In genomic region chr15:83715582-83716228, GRCm38 (mm10) we compare ENCODE assay signal across 24 mouse cellular contexts. TPM values are rescaled to one million over a fixed set of nuclear protein-coding genes. Genes with fewer than 3 reads are reported as not detected.
DNase-seq lines count a peak whose midpoint lies in the region; ATAC-seq and TF ChIP-seq lines count a peak whose summit lies in the region.
"Had no signal": no experiment of that assay in that cellular context is flagged by ENCODE, and none has a peak within 500 bp of the region (broad histone marks: within the 10 kb centered on the region; RNA-seq: fewer than 3 reads in every experiment).

No protein-coding gene starts in this region.

- no peak for TF ChIP-seq CTCF in brain, embryonic 14.5 days (IDR thresholded peaks at IDR 0.05; ENCODE audit: borderline replicate concordance, extremely low read depth, insufficient read depth, insufficient read length)

- no peak overlapping the region for H3K4me2 ChIP-seq in forebrain, embryonic 16.5 days (ENCODE audit: low read length)
- no peak overlapping the region for H3K4me2 ChIP-seq in embryonic facial prominence, embryonic 11.5 days (ENCODE audit: low read depth, low read length)
- H3K4me2 ChIP-seq in limb, embryonic 11.5 days (ENCODE audit: low read depth, severe bottlenecking): no peak overlapping the region
- H3K4me2 ChIP-seq: embryonic facial prominence, embryonic 13.5 days; embryonic facial prominence, embryonic 15.5 days; forebrain, embryonic 13.5 days; forebrain, embryonic 15.5 days had no signal

- no peak for ATAC-seq in forebrain, embryonic 16.5 days
- no peak for ATAC-seq in embryonic facial prominence, embryonic 11.5 days (replicated peaks; ENCODE audit: insufficient number of reproducible peaks, low FRiP score, low TSS enrichment, low read depth)
- ATAC-seq in limb, embryonic 11.5 days (ENCODE audit: insufficient number of reproducible peaks, low FRiP score, low TSS enrichment, low read depth): no peak
- no peak for ATAC-seq in CD4-positive, CD25-positive, alpha-beta regulatory T cell, adult 4 months
- ATAC-seq: forebrain, embryonic 13.5 days; forebrain, embryonic 15.5 days had no signal

- H3K4me3 ChIP-seq in forebrain, embryonic 10.5 days: no peak overlapping the region
- H3K4me3 ChIP-seq in forebrain, embryonic 16.5 days (replicated peaks; ENCODE audit: low read length): no peak overlapping the region
- no peak overlapping the region for H3K4me3 ChIP-seq in embryonic facial prominence, embryonic 11.5 days (ENCODE audit: low read depth, low read length)
- no peak overlapping the region for H3K4me3 ChIP-seq in limb, embryonic 11.5 days (ENCODE audit: low read depth, low read length)
- H3K4me3 ChIP-seq: embryonic facial prominence, embryonic 13.5 days; embryonic facial prominence, embryonic 15.5 days; erythroblast, embryonic 14.5 days; forebrain, embryonic 13.5 days; forebrain, embryonic 15.5 days had no signal

- peak overlapping the region; percentile 22; the same call in 1 of the 2 replicates for H3K27ac ChIP-seq in forebrain, embryonic 10.5 days
- no peak overlapping the region for H3K27ac ChIP-seq in forebrain, embryonic 16.5 days (ENCODE audit: low read length)
- H3K27ac ChIP-seq in embryonic facial prominence, embryonic 11.5 days (replicated peaks; ENCODE audit: low read depth, low read length): no peak overlapping the region
- no peak overlapping the region for H3K27ac ChIP-seq in limb, embryonic 11.5 days (replicated peaks; ENCODE audit: low read depth, low read length)
- H3K27ac ChIP-seq: embryonic facial prominence, embryonic 13.5 days; embryonic facial prominence, embryonic 15.5 days; forebrain, embryonic 13.5 days; forebrain, embryonic 15.5 days had no signal

- TF ChIP-seq POLR2A in brain, embryonic 14.5 days (IDR thresholded peaks at IDR 0.05; ENCODE audit: borderline replicate concordance, extremely low read depth, insufficient read depth, insufficient read length, poor library complexity, severe bottlenecking): no peak

- no peaks in the 10 kb centered on the region for H3K9me3 ChIP-seq in forebrain, embryonic 10.5 days
- no peaks in the 10 kb centered on the region for H3K9me3 ChIP-seq in forebrain, embryonic 16.5 days (ENCODE audit: control insufficient read depth, low read length)
- H3K9me3 ChIP-seq in embryonic facial prominence, embryonic 11.5 days (replicated peaks; ENCODE audit: control insufficient read depth, low read length): no peaks in the 10 kb centered on the region
- H3K9me3 ChIP-seq in limb, embryonic 11.5 days (ENCODE audit: control insufficient read depth, low read length): no peaks in the 10 kb centered on the region
- H3K9me3 ChIP-seq: embryonic facial prominence, embryonic 13.5 days; embryonic facial prominence, embryonic 15.5 days; forebrain, embryonic 13.5 days; forebrain, embryonic 15.5 days had no signal

- peak; percentile 50 for DNase-seq in forebrain, embryonic 10.5 days (ENCODE audit: extremely low spot score, low spot score)
- peak; percentile 23 for DNase-seq in brain, embryonic 14.5 days (ENCODE audit: low read depth)
- peak; percentile 61 for DNase-seq in embryonic facial prominence, embryonic 11.5 days (ENCODE audit: low spot score)
- peak; percentile 67 for DNase-seq in limb, embryonic 11.5 days (ENCODE audit: low spot score)
- DNase-seq in kidney, postnatal 25 days: no peak
- DNase-seq in embryo, embryonic 10.5 days (ENCODE audit: low spot score): no peak
- DNase-seq: adrenal gland, adult 2 months; adrenal gland, postnatal 10 days; adrenal gland, postnatal 36 days; B cell, adult 2 months; cerebellum, adult 11 months; cerebellum, adult 18-20 months; cerebellum, adult 8-10 months; cerebellum, adult 9-11 months; cerebellum, postnatal 14 days; cerebellum, postnatal 36 days; embryo, embryonic 11 days had no signal

- WGBS in forebrain, embryonic 10.5 days: 17% methylated on average over 6 of the region's 6 CpGs
- 15% methylated on average over 6 of the region's 6 CpGs for WGBS in forebrain, embryonic 16.5 days
- WGBS in embryonic facial prominence, embryonic 11.5 days: 31% methylated on average over 6 of the region's 6 CpGs
- 12% methylated on average over 6 of the region's 6 CpGs for WGBS in limb, embryonic 11.5 days

- H3K9ac ChIP-seq in forebrain, embryonic 16.5 days (replicated peaks; ENCODE audit: low read depth, low read length): no peak overlapping the region
- no peak overlapping the region for H3K9ac ChIP-seq in embryonic facial prominence, embryonic 11.5 days (replicated peaks; ENCODE audit: low read length)
- no peak overlapping the region for H3K9ac ChIP-seq in limb, embryonic 11.5 days (ENCODE audit: low read length)
- H3K9ac ChIP-seq: embryonic facial prominence, embryonic 13.5 days; embryonic facial prominence, embryonic 15.5 days; forebrain, embryonic 13.5 days; forebrain, embryonic 15.5 days had no signal

- H3K36me3 ChIP-seq in forebrain, embryonic 10.5 days (replicated peaks): peaks cover 80% of the 10 kb centered on the region
- H3K36me3 ChIP-seq in forebrain, embryonic 16.5 days (ENCODE audit: control insufficient read depth, insufficient read depth): no peaks in the 10 kb centered on the region
- H3K36me3 ChIP-seq in embryonic facial prominence, embryonic 11.5 days (replicated peaks; ENCODE audit: control insufficient read depth, insufficient read depth, low read depth, low read length): no peaks in the 10 kb centered on the region
- H3K36me3 ChIP-seq in limb, embryonic 11.5 days (ENCODE audit: control insufficient read depth, insufficient read depth, low read length): no peaks in the 10 kb centered on the region; the same call in 1 of the 2 replicates
- H3K36me3 ChIP-seq: embryonic facial prominence, embryonic 15.5 days had no signal

- peaks cover 91% of the 10 kb centered on the region for H3K27me3 ChIP-seq in forebrain, embryonic 10.5 days (ENCODE audit: poor library complexity, severe bottlenecking)
- no peaks in the 10 kb centered on the region for H3K27me3 ChIP-seq in forebrain, embryonic 16.5 days (replicated peaks; ENCODE audit: control insufficient read depth, insufficient read depth, low read length)
- H3K27me3 ChIP-seq in embryonic facial prominence, embryonic 11.5 days (ENCODE audit: control insufficient read depth, insufficient read depth, low read length): no peaks in the 10 kb centered on the region
- H3K27me3 ChIP-seq in limb, embryonic 11.5 days (ENCODE audit: control insufficient read depth, insufficient read depth, low read length): no peaks in the 10 kb centered on the region
- H3K27me3 ChIP-seq: forebrain, embryonic 15.5 days had no signal

- H3K4me1 ChIP-seq in forebrain, embryonic 10.5 days: peaks cover 86% of the 10 kb centered on the region
- peaks cover 6% of the 10 kb centered on the region; the same call in 1 of the 2 replicates for H3K4me1 ChIP-seq in forebrain, embryonic 16.5 days (replicated peaks; ENCODE audit: control insufficient read depth, insufficient read depth, low read length)
- H3K4me1 ChIP-seq in embryonic facial prominence, embryonic 11.5 days (ENCODE audit: control insufficient read depth, insufficient read depth, low read length): peaks cover 6% of the 10 kb centered on the region; the same call in 1 of the 2 replicates
- H3K4me1 ChIP-seq in limb, embryonic 11.5 days (ENCODE audit: control insufficient read depth, insufficient read depth, low read length): peaks cover 33% of the 10 kb centered on the region
- H3K4me1 ChIP-seq: forebrain, embryonic 15.5 days had no signal

RNA-seq across cellular contexts. Expression of gene Scube1, which starts 9.1 kb away (rescaled TPM):
- polyA plus RNA-seq in forebrain, embryonic 10.5 days (2016; fragmentation: Nextera tagmentation; extraction: Ambion mirVana): 58.7 and 68.0 TPM in 2 replicates
- polyA plus RNA-seq in forebrain, embryonic 16.5 days (2015; fragmentation: Nextera tagmentation; extraction: Ambion mirVana): 21.9 and 23.6 TPM in 2 replicates
- 15.1 and 24.7 TPM in 2 replicates for polyA plus RNA-seq in brain, embryonic 14.5 days (2012; rRNA removed)
- polyA plus RNA-seq in embryonic facial prominence, embryonic 11.5 days (2014; fragmentation: Nextera tagmentation; extraction: Ambion mirVana): 30.2 and 32.8 TPM in 2 replicates
- 62.3 and 70.9 TPM in 2 replicates for polyA plus RNA-seq in limb, embryonic 11.5 days (2014; fragmentation: Nextera tagmentation; extraction: Ambion mirVana)
- polyA plus RNA-seq in CD4-positive, CD25-positive, alpha-beta regulatory T cell, adult 4 months (2017; shearing (Covaris generic)): not detected
- polyA plus RNA-seq: erythroblast, embryonic 14.5 days had no signal

Comparison
In these comparisons a context has a peak if more than half of its experiments do, and no peak if none do; other contexts are left out.
1. DNase-seq: peak in forebrain, embryonic 10.5 days (single experiment), brain, embryonic 14.5 days (single experiment), embryonic facial prominence, embryonic 11.5 days (single experiment) and limb, embryonic 11.5 days (single experiment); none in kidney, postnatal 25 days (0 of 2) and embryo, embryonic 10.5 days (single experiment).
2. RNA of gene Scube1, which starts 9.1 kb away (polyA plus RNA-seq): 62.3 to 70.9 TPM in limb, embryonic 11.5 days, 58.7 to 68.0 TPM in forebrain, embryonic 10.5 days, 30.2 to 32.8 TPM in embryonic facial prominence, embryonic 11.5 days, 15.1 to 24.7 TPM in brain, embryonic 14.5 days and 21.9 to 23.6 TPM in forebrain, embryonic 16.5 days; not detected in CD4-positive, CD25-positive, alpha-beta regulatory T cell, adult 4 months; every median in the first group is over 10 times any median in the second.